Mouse (Mus musculus): ENCODE data around the gene Rhoh.

The Rhoh gene

DNA sequence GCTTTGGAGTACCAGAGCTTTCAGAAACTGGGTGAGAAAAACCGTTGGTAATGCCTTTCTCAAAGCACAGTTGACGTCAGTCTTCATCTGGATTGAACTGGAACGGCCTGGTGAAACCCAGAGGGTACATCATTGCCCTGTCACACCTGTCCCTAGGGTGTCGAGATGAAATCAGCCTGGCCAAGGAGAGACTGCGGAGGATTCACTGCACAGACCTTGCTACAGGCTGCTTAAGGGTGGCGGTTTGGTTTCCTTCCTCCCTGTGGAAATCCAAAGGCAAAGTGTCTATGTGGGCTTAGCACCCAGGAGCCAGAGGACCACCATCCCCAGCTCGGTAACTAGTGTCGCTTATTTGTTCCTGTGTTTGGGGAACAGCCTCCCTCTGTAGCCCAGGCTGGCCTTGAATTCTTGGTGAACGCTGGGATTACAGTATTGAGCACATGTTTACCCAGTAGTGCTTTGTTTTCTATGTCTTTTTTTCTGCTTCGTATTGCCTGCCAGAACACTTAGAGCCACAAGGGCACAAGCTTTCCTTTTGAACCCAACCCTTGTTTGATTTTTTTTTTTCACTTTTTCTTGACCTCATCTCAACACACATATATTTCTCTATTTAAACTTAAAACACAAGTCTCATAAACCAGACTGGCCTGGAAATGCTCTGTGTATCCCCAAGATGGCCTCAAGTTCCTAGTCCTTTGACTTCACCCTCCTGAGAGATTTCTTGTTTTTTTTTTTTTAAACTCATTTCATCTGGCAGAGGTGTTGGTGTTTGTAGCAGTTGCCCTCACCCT lies at the start of gene Rhoh:
TSS of gene Rhoh (plus strand) at position 60 of the 791 bp plus-strand sequence.
- DNase-seq (ENCODE audit: low spot score) = no peak

DNA sequence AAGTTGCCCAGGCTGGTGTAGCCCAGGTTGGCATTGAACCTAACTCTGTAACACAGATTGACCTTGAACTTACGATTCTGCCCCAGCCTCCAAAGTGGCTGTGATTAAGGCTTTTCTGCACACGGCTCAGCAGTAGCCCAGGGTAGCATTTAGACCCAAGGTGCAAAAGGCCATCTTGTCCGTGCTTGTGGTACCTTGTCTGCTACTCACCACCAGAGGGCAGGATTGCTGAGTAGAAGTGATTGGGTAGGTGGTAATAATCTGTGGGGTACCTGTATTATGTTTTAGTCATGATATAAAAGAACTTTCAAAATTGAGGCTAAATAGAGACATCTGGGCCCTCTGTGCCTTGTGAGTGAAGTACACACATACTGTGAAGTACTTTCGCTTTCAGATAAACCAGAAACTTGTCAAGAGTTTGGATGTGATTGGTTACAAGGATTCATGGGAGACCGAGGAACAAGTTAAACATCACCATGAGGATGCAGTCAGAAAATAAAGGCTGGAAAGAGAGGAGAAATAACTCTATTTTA lies 37.3 kb upstream of the Rhoh start:
- DNase-seq (ENCODE audit: low spot score) = no peak

DNA sequence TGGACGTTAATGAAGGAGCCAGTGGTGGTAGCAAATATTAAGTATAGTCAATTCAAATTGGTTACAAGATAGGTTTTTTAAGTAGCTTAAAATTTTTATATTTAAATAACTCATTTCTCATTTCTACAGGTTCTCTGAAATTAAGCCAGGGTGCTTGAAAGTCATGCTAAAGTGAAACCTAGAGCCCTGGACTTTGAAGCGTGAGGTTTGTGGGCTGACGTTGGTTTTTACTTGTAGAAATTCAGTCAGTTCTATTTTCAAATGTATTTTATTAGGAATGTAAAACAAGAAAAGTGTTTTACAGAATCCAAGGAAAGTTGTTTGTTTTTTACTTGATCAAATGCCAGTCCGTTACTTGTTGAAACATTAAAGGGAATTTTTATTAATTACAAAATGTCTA lies 34.5 kb upstream of the Rhoh start:
- no peak for DNase-seq (ENCODE audit: low spot score)

DNA sequence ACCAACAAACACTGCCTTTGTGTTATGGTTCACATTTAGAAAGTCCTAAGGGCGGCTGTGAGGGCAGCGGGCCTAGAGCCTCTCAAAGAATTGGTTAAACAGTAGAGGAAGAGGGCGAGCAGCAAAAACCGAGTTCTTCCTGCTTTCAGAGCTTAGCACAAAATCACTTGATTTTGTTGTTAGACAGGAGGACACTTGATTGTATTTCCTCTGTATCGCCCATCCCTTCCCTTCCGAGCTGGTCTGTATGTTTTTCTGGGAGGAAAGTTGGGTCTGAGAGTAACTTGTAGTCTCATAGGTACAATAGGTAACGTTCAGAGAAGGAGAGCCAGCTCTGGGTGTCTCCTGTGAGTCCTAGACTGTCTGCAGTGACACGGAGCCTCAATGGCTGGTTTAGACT lies 33.9 kb upstream of the Rhoh start:
- DNase-seq (ENCODE audit: low spot score) = no peak

DNA sequence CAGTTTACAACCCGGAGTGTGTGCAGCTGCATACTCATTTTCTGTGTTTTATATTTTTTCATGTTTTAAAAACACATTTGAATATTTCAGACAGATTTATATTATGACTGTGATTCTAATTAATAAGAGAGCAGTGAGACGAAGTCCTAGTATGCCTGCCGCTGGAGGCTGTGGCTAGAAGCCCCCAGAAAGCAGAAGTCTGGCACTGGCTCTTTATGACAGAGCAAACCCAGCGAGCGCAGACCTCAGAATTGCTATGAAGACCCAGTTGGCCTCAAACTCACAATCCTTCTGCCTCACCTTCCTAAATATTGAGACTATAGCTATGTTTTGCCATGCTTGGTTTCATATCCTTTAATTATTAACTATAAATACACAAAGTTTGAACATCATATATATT lies 32.8 kb upstream of the Rhoh start:
- DNase-seq (ENCODE audit: low spot score) = no peak

DNA sequence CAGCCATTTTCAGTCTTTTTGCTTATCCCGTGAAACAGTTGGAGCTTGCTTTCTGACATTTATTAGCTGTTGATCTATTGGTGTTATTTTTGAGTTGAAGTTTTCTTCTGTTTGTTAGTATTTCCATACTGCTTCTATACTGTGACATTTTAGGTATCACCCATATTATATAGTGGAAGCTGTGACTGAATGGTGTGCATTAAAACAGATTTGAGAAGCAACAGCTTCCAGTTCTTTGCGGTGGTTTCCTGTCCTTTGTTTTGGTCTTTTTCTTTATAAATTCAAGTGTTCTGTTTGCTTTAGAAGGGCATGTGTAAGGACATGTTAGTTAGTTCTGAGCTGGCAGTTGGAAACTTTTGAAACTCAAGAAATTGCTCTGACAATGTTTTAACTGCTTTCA lies 32.0 kb upstream of the Rhoh start:
- DNase-seq (ENCODE audit: low spot score) = no peak

DNA sequence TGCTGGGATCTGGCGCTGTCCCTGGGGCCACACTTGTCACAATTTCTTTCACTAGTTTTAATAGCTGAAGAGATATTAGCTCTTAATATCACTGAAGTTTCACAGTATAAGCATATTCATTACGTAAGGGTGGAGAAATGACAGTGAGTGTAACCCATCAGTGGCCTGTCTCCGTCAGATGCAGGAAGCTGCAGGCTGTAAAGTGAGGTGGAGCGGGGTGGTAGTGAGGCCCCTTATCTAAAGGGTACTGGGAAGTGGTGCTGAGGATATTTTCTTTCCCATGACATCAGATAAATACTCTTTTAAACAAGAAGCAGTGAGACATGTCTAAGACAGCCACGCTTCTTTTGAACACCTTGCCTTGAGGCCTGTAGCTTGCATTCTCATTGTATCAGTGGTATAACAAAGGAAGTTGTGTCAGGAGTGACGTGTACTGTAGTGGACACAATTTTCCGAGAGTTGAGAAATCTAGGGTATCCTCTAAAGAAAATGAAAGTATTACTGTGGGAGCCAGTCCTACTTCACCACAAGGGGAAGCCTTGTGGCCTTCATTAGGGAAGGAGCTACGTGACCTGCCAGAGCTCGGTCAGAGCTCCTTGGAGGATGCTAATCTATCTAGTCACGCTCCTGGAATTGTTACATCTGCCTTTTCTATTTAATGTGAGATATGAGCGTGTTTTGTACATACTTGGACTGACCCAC lies 28.9 kb upstream of the Rhoh start:
- DNase-seq (ENCODE audit: low spot score) = no peak

DNA sequence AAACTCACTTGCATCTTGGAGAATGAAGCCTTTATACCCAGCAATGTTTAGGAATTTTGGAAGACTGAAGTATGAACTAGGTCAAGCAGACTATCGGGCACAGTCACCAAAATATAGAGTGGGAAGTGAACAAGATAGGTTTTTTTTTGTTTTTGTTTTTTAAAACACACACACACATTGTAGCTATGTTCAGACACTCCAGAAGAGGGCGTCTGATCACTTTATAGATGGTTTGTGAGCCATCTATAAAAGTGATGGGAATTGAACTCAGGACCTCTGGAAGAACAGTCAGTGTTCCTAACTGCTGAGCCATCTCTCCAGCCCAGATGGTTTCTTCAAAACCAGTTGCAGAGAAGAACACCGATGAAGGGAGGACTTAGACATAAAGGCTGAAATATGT lies 27.9 kb upstream of the Rhoh start:
- DNase-seq (ENCODE audit: low spot score) = no peak

DNA sequence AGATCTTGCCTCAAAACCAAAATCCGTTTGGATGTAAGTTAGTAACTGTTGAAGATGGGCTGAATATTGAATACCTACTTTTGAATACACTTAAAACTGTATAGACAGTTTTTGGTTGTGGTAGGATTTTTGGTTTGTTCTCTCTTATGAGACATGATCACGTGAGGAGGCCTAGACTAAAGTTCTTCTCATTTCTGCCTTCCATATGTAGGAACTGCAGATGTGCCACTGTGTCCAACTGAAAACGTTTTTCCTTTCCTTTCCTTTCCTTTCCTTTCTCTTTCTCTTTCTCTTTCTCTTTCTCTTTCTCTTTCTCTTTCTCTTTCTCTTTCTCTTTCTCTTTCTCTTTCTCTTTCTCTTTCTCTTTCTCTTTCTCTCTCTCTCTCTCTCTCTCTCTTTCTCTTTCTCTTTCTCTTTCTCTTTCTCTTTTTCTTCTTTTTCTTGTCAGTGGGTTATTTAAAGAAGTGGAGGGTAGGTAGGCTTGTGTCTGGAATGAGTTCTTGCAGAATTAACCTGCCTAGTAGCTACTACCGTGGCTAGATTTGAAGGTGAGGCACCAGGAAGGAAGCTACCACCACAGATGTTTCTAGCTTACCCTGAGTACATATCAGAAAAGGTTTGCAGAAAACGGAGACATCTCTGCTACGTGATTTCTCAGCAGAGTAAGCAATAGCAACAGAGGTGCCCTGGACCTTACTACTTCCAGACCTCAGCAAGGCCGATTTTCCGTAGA lies 27.1 kb upstream of the Rhoh start:
- DNase-seq (ENCODE audit: low spot score) = no peak

DNA sequence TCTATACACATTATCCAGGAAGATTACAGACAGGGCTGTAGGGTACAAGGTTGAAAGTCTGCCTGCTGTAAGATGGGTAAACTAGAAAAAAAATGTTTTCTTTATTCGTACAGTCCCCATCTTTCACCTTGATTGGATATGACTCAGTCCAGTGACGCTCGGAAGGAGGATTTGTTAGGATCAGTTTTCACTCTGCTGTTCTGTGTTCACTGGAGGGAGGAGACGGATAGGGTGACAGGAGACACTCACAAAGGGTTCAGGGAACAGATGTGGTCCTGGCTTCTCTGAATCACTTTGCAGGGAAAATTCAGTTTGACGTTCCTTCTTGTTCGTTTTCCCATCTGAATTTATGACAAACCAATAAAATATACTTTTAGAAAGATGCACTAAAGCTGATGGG lies 23.0 kb upstream of the Rhoh start:
- no peak for DNase-seq (ENCODE audit: low spot score)

DNA sequence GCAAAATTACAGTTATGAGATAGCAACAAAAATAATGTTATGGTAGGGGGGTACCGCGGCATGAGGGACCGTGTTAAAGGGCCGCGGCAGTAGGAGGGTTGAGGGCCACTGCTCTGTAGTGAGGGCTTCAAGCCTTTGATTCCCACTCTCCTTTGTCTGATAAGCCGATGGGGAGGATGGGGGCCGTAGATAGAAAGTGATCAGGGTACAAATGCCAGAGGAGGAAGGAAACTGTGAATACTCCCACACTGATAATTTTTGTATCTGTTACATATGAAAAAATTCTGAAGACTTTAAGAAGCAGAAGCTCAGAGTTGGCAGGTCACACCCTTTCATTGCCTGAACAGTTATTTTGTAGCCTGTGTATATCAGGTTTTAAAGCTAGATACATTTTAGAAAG lies 18.1 kb upstream of the Rhoh start:
- DNase-seq (ENCODE audit: low spot score) = no peak

DNA sequence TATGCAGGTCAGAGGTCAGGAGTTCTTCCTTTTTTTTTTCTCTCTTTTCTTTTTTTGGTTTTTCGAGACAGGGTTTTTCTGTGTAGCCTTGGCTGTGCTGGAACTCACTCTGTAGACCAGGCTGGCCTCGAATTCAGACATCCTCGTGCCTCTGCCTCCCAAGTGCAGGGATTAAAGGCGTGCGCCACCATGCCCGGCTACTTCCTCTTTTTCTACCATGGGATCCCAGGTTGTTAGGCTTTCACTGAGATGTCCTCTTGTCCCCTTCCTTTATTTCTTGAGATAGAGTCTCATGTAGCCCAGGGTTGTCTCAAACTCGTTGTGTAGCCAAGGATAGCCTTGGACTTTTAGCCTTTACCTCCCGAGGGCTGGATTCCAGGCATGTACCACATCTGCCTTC lies 14.5 kb upstream of the Rhoh start:
- DNase-seq (ENCODE audit: low spot score) = no peak

DNA sequence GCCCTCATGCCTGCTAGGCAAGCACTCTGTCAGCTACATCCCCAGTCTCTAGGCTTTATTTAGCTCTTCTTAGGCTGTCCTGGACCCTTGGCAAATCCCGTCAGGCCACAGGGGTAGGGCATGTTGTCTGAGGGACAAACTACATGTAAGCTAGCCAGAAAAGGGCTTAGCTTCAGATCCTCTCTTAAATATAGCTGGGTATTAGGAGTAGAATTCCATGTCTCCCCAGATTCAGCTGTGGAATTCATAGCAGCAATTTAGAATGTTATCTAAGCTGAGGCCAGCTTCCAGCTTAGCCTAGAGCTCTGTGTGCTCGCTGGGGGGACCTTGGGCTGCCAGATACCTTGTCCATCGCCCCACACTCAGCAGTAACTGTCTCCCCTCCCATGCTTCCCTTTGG lies 14.1 kb upstream of the Rhoh start:
- DNase-seq (ENCODE audit: low spot score) = no peak

DNA sequence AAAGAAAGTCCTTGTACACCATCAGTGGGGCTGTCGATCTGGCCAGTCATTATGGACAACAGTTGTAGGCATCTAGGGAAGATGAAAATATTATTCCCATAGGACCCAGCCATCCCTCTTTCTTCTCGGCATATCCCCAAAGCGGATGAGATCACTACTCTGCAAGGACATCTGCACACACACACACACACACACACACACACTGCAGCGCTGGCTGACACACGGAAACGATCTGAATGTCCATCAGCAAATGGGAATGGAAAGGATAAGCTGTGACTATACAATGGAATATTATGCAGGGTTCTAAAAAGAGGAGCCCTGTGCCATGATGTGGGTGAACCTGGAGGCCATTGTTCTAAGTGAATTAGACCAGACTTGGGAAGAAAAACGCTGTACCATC lies 13.4 kb upstream of the Rhoh start:
- DNase-seq (ENCODE audit: low spot score) = no peak

DNA sequence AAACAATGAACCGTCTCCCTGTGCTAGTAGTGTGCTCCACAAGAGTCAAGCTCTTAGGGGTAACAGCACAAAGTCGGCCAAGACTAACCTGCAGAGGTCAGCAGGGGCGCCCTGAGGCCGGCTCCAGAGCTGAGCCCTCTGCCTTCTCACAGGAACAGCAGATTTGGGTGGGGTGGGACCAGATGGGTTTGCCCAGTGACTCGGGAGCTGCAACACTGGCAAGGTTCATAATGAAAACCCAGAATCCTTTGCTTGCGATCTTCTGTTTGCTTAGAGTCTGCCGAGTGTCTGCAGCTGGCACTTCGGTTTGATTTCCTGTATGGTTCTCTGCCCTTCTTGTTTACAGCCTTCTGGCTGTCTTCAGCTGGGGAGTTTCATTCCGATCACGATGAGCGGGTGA lies 10.2 kb upstream of the Rhoh start:
- no peak for DNase-seq (ENCODE audit: low spot score)

DNA sequence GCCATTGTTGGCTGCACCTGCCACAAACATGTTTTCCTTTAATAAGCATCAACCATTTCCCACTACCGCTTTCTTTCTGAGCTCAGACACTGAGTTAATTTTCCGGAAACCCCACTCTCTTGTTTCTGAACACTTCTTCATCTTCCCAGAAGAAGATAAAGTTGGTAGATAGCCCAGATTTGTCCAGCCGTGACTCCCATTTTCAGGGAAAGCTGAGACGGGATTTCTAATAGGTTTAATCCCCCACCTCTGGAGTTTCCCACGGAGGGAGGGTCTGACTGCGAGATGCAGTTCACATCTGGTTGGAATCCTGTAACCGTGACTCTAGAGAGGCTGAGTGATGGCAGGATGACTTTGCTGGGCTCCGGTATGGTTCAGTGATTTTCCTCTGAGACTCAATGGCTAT lies 6.2 kb upstream of the Rhoh start:
- DNase-seq (ENCODE audit: low spot score) = no peak

DNA sequence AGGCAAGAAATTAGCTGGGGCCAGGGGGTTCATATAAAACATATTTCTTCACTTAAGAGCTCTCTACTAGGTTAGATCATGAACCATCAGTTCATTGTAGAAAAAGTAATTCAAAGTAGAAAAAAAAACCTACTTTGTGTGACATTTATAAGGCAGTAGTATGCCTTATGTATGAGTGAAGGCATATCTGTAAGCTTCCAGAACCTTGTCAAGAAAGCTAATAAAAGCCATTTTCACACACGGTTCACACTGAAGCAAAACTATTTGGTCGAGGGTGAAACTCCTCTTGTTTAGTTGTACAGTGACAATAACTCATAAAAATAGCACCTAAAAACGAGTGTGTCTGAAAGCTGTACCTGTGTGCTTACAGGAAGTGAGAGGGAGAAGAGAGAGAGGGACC lies 5.4 kb upstream of the Rhoh start:
- no peak for DNase-seq (ENCODE audit: low spot score)

DNA sequence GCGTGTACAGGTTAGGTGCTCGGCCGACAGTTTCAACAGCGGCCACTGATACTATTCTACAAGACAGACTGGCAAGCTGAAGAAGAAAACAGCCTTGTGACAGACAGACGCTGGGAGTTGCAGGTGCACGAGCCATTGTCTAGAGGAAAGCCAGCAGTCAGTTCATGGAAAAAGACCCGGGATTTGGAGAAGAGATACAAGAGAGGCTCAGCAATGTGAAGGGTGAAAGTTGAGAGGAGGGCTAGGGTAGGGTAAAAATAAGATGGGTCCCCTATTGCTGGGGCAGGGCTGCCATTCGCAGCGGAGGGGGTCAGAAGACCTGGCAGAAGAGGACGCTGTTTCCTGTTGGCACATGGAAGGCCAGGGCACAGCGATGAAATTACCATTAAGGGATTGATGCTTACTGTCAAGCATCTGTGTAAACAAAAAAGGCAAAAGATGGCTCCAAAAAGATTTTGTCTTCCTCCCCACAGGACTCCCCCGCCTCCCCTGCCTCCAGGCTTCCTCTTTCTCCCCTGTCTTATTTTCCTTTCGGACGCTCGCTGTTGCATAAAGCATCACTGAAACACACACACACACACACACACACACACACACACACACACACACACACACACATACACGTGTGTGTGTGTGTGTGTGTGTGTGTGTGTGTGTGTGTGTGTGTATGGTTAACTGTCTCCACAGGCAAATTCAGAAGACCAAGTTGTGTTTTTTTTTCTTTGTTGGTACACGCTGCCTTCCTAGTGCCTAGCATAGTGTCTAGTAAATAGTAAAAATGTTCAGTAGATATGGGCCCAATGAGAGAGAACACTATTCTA lies 4.2 kb upstream of the Rhoh start:
- DNase-seq (ENCODE audit: low spot score) = no peak

DNA sequence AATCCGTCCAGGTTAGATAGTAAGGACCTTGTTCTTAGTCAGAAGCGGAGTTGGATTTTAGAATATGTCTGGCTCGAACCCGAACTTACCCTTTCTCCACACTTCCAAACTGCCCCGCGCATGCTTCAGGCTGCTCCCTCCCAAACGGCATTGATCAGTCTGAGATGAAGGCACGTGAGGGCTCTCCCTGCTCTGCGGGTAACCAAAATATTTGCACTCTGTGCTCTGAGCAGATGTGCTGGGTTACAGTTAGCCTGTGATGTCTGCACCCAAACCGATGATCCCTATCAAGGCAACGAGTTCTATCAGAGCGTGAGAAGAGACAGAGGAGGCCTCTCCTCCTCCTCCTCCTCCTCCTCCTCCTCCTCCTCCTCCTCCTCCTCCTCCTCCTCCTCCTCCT lies 3.1 kb upstream of the Rhoh start:
- DNase-seq (ENCODE audit: low spot score) = no peak

DNA sequence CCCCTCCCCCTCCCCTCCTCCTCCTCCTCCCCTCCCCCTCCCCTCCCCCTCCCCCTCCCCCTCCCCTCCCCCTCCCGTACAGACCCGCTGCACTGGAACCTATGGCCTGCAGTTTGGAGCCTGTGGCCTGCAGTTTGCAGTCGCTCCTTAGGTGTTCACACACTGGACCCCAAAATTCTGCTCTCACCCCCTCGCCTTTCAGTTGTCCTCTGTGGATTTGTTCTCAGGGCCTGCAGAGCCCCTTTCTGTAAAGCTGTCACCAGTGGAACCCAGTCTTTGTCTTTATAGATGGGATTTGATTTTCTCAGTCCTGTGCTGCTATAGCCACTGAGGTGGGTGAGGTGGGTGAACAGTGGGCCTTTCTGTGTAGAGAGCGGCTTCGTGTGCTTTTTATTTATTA lies 2.7 kb upstream of the Rhoh start:
- no peak for DNase-seq (ENCODE audit: low spot score)

DNA sequence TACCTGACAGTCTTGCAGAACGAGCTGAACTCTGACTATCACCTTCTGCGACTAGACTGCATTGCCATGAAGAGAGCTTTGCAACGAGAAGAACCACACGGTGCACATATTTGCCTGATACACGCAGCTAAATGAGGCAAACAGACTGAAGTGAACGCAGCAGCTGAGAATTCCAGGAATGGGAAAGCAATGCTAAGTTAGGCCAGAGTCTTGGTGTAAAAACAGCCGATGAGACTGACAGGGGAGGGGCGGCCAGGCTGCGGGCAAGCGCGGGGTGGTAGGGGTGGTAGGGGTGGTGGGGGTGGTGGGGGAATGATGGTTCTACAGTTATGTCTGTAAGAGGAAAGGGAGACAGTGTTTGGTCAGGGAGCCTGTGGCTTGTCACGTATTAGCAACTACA lies 2.1 kb upstream of the Rhoh start:
- DNase-seq (ENCODE audit: low spot score) = no peak

DNA sequence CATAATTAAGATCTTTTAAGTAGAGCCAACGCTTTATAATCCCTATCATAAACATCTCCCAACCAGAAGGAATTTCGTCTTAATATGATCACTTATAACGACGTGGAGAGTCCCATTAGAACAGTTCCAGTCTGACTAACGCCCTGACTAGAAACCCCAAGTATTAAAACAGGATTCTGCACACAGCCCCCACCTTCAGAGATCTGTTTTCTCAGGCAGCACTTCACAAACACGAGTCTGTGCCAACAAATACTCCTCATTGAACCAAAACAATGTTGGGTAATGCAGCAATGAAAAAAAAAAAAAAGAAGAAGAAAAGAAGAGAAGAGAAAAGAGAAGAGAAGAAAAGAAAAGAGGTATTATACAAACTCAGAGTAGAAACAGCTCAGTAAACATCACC lies 1.6 kb upstream of the Rhoh start:
- no peak for DNase-seq (ENCODE audit: low spot score)
